Mouse (Mus musculus): ENCODE data around the gene Hsd17b14. TPM values are rescaled to one million over a fixed set of nuclear protein-coding genes. Genes with fewer than 3 reads are reported as not detected.
"Not testable (repeated sequence)": the region's sequence is repeated elsewhere in the genome, so short reads cannot be mapped to it uniquely, and the experiment has no call there.

Gene Hsd17b14
- polyA plus RNA-seq, 1 experiment: not detected

DNA sequence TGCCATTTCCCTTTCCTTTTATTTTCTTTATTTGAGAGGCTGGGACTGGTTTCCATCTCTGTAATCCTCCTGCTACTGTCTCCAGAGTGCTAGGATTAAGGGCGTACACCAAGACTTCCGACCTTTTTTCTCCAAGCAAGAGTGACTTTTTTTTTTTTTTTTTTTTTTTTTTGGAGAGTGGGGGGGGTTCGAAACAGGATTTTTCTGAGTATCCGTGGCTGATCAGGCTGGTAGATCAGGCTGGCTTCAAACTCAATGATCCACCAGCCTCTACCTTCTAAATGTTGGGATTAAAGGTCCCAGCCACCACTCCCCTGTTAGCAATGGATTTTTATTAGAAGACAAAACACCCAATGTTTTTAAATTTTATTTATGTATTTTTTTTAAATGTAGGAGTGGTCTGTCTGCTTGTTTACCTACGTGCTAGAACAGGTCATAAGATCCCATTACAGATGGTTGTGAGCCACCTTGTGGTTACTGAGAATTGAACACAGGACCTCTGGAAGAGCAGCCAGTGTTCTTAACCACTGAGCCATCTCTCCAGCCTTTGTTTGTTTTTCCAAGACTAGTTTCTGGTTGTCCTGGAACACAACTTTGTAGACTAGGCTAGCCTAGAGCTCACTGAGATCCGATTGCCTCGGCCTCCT is 28.1 kb upstream of the Hsd17b14 start:
- Histone ChIP-seq H3K27ac (ENCODE audit: insufficient read depth, low read length) (peak overlapping the region; percentile 80), H3K4me1 (ENCODE audit: control insufficient read depth, insufficient read depth, low read length) (peaks cover 3% of the 10 kb centered on the region; the same call in 1 of the 2 replicates), H3K4me3 (ENCODE audit: insufficient read depth, low read length) (peak overlapping the region; percentile 94)
- TF ChIP-seq POLR2A (IDR thresholded peaks at IDR 0.05; ENCODE audit: low read depth, low read length): no peak
- TF ChIP-seq CTCF (IDR thresholded peaks at IDR 0.05; ENCODE audit: borderline replicate concordance, insufficient read depth, low read length): no peak

DNA sequence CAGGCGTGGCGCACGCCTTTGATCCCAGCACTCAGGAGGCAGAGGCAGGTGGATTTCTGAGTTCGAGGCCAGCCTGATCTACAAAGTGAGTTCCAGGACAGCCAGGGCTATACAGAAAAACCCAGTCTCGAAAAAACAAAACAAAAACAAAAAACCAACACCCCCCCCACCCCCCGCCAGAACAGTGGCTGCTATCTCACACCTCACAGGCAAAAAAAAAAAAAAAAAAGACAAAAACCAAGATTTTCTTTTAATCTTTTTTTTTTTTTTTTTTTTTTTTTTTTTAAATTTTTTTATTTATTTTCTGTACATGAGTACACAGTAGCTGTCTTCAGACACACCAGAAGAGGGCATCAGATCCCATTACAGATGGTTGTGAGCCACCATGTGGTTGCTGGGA is 27.5 kb upstream of the Hsd17b14 start:
- not testable (repeated sequence) for H3K27ac ChIP-seq (ENCODE audit: insufficient read depth, low read length); H3K4me3 ChIP-seq (ENCODE audit: insufficient read depth, low read length)

DNA sequence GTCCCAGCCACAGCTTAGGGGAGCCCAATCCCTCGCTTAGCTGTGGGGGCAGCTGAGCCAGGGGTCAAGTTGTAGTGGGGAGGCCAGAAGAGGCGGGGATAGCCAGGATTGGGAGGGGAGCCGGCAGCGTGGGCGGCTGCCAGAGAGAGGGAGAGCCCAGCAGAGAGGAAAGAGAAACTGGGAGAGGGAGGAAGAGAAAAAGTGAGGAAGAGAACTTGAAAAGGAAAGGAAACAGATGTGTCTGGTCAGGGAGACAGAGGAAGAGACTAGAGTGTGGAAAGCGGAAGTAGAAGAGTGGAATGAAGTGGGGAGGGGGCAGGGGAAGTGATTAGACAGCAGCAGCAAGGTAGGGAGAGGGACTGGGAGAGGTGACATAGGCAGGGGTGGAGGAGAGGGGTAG is 25.2 kb upstream of the Hsd17b14 start:
- H3K4me3 ChIP-seq (ENCODE audit: insufficient read depth, low read length): no peak overlapping the region
- 0 out of 2 replicates have a peak, but pooled peaks have one; percentile 18 for TF ChIP-seq POLR2A (IDR thresholded peaks at IDR 0.05; ENCODE audit: low read depth, low read length)
- no peak for TF ChIP-seq CTCF (IDR thresholded peaks at IDR 0.05; ENCODE audit: borderline replicate concordance, insufficient read depth, low read length)
- no peaks in the 10 kb centered on the region for H3K4me1 ChIP-seq (ENCODE audit: control insufficient read depth, insufficient read depth, low read length)
- no peak overlapping the region for H3K27ac ChIP-seq (ENCODE audit: insufficient read depth, low read length)

More for the DNA sequence above, 27.5 kb upstream of the Hsd17b14 start:
- H3K4me1 ChIP-seq (ENCODE audit: control insufficient read depth, insufficient read depth, low read length): not testable (repeated sequence)

DNA sequence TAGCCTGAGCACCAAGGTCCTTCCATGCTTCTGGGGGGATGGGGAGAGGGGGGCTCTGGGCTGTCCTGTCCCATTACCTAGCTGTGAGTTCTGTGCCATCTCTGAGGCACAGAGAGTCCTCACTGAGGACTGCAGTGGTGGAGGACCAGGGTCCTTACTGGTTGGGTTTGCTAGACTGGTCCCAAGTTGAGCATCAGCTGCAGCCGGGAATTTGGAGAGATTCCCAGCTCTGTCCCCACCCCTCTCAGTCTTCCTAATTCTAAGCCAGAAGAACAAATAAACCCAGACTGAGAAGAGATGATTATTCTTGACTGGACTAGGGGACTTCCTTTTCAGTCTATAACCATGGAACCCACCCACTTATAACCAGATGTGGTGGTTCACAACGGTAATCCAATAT is 24.1 kb upstream of the Hsd17b14 start:
- no peaks in the 10 kb centered on the region for H3K4me1 ChIP-seq (ENCODE audit: control insufficient read depth, insufficient read depth, low read length)
- no peak for TF ChIP-seq CTCF (IDR thresholded peaks at IDR 0.05; ENCODE audit: borderline replicate concordance, insufficient read depth, low read length)
- TF ChIP-seq POLR2A (IDR thresholded peaks at IDR 0.05; ENCODE audit: low read depth, low read length): 0 out of 2 replicates have a peak, but pooled peaks have one; percentile 28
- no peak overlapping the region for H3K4me3 ChIP-seq (ENCODE audit: insufficient read depth, low read length)
- no peak overlapping the region for H3K27ac ChIP-seq (ENCODE audit: insufficient read depth, low read length)

DNA sequence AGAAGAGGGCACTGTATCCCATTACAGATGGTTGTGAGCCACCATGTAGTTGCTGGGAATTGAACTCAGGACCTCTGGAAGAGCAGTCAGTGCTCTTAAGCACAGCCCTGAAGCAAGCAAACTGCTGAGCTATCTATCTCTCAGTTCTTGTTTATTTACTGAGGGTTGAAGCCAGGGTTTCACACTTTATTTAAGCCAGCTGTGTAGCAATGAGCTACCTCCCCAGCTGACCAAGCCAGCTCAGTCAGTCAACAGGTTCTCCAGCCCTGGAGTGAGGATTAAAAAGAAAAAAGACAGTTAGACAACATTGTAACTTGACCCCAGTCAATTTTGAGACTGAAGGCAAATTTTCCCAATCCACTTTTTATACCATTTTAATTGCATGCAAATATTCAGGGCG is 19.0 kb upstream of the Hsd17b14 start:
- Histone ChIP-seq H3K27ac (ENCODE audit: insufficient read depth, low read length) (no peak overlapping the region), H3K4me3 (ENCODE audit: insufficient read depth, low read length) (no peak overlapping the region)
- TF ChIP-seq CTCF (IDR thresholded peaks at IDR 0.05; ENCODE audit: borderline replicate concordance, insufficient read depth, low read length): no peak
- TF ChIP-seq POLR2A (IDR thresholded peaks at IDR 0.05; ENCODE audit: low read depth, low read length): no peak

DNA sequence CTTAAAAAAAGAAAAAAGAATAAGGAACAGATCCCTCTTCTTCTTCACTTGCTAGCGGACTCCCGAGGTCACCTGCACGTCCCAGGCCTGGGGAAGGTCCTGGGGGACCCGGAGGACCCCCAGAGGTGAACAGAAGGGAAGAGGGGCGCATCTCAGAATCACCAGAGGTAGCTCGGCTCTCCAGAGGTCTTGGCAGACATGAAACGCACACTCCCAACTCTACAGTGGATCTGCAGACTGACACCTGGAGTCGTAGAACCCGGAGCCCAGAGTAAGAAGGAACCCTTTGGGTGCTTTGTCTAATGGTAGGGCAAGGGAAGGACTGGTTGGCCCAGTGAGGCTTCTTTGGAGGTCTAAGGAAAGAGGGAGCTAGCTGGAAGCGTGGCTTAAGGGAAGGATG is 17.1 kb upstream of the Hsd17b14 start:
- Histone ChIP-seq H3K27ac (ENCODE audit: insufficient read depth, low read length) (no peak overlapping the region), H3K4me3 (ENCODE audit: insufficient read depth, low read length) (no peak overlapping the region), H3K4me1 (ENCODE audit: control insufficient read depth, insufficient read depth, low read length) (no peaks in the 10 kb centered on the region)
- TF ChIP-seq POLR2A (IDR thresholded peaks at IDR 0.05; ENCODE audit: low read depth, low read length) (no peak), CTCF (IDR thresholded peaks at IDR 0.05; ENCODE audit: borderline replicate concordance, insufficient read depth, low read length) (no peak)

More for the DNA sequence above, 19.0 kb upstream of the Hsd17b14 start:
- no peaks in the 10 kb centered on the region for H3K4me1 ChIP-seq (ENCODE audit: control insufficient read depth, insufficient read depth, low read length)

DNA sequence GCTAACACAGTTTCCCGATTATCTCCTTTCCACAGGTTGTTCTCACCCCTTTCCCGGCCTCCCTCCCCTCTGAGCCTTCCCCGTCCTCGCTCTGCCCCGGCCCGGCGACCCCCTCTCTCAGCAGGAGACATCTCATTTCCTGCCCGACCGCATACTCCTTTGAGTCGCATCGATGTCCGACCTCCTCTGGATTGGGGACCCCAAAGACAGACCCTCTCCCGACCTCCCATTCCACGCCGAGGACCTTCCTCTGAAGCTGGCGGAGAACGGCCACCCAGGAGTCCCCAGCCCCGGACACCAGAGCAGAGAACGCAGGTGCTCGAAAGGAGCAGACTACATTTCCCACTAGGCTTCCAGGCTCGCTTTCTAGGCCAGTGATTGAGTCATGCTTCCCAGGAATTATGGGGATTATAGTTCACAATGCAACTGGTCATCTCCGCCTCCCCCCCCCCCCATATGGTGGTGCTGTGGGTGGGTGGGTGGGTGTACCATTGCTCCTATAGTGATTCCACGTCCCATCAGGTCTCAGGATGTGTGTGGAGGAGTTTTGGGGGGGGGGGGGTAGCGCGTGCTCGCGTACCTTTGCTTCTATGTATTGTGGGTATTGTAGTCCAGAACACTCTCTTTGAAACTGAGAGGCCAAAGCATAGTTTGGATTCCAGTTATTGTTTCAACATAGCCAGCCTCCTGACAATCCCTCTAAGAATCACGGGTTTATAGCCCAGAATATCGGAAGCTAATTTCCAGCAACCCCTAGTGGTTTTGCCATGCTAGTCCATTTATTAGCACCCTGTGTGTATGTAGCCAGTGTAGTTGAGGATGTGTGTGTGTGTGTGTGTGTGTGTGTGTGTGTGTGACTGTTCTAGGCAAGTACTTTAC is 16.3 kb upstream of the Hsd17b14 start:
- Histone ChIP-seq H3K4me3 (ENCODE audit: insufficient read depth, low read length) (peak overlapping the region; percentile 49), H3K27ac (ENCODE audit: insufficient read depth, low read length) (no peak overlapping the region), H3K4me1 (ENCODE audit: control insufficient read depth, insufficient read depth, low read length) (no peaks in the 10 kb centered on the region)
- TF ChIP-seq POLR2A (IDR thresholded peaks at IDR 0.05; ENCODE audit: low read depth, low read length): no peak
- TF ChIP-seq CTCF (IDR thresholded peaks at IDR 0.05; ENCODE audit: borderline replicate concordance, insufficient read depth, low read length): no peak

DNA sequence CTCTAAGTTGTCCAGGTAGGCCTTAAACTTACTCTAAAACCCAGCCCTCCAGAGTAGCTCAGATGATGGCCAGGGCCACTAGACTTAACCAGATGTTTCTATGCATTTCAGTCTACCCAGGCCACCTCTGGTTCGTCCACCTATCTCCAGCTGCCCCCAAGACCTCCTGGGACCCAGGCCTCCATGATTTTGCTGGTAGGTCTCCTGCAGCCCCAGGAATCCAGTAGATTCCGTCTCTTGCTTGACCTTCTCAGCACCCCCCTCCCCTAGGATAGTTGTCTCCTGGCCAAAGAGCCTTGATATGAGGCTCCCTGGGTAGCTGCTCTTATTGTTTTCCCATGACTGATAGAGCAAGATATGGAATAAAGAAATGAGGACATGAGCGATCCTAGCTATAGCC is 15.6 kb upstream of the Hsd17b14 start:
- Histone ChIP-seq H3K4me3 (ENCODE audit: insufficient read depth, low read length) (no peak overlapping the region), H3K27ac (ENCODE audit: insufficient read depth, low read length) (no peak overlapping the region), H3K4me1 (ENCODE audit: control insufficient read depth, insufficient read depth, low read length) (no peaks in the 10 kb centered on the region)
- TF ChIP-seq CTCF (IDR thresholded peaks at IDR 0.05; ENCODE audit: borderline replicate concordance, insufficient read depth, low read length) (no peak), POLR2A (IDR thresholded peaks at IDR 0.05; ENCODE audit: low read depth, low read length) (no peak)

DNA sequence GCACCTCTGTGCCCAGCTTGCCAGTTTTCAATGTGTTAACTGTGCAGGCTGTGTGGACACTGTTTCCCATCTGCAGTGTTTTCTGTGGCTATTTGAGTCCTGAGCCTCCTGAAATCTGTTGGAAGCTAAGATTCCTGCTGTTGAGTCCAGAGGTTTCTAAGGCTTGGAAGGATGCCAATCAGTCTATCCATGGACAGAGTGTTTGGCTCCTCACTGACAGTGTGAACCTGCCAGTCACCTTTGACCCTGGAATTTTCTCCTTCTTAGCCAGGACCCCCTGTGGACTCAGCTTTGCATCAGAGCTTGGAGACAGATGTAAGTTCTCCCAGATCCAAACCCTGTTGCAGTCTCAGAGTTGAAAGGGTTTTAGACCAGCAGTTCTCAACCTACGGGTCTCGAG is 14.5 kb upstream of the Hsd17b14 start:
- no peak overlapping the region for H3K27ac ChIP-seq (ENCODE audit: insufficient read depth, low read length)
- no peaks in the 10 kb centered on the region for H3K4me1 ChIP-seq (ENCODE audit: control insufficient read depth, insufficient read depth, low read length)
- TF ChIP-seq CTCF (IDR thresholded peaks at IDR 0.05; ENCODE audit: borderline replicate concordance, insufficient read depth, low read length) (no peak), POLR2A (IDR thresholded peaks at IDR 0.05; ENCODE audit: low read depth, low read length) (no peak)
- H3K4me3 ChIP-seq (ENCODE audit: insufficient read depth, low read length): no peak overlapping the region

DNA sequence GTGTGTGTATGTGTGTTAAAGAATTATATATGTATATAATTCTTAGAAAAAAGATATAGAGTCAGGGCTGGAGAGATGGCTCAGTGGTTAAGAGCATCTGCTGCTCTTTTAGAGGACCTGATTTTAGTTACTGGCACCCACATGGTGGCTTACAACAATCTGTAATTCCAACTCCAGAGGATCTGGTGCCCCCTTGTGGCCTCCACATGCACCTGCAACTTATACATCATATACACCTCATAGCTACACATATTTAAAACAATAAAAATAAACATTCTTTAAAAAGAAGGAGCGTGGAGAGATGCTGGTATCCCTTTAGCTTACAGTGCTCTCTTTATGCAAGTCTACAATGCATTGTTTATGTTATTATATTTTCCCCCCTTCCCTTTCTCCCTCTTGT is 10.2 kb upstream of the Hsd17b14 start:
- TF ChIP-seq POLR2A (IDR thresholded peaks at IDR 0.05; ENCODE audit: low read depth, low read length): no peak
- no peak for TF ChIP-seq CTCF (IDR thresholded peaks at IDR 0.05; ENCODE audit: borderline replicate concordance, insufficient read depth, low read length)
- Histone ChIP-seq H3K27ac (ENCODE audit: insufficient read depth, low read length) (no peak overlapping the region), H3K4me1 (ENCODE audit: control insufficient read depth, insufficient read depth, low read length) (no peaks in the 10 kb centered on the region), H3K4me3 (ENCODE audit: insufficient read depth, low read length) (no peak overlapping the region)
